Mouse (Mus musculus) MEL (cell line): Measurements from ENCODE around the gene Spata31d1a.

Source experiments
- CTCF ChIP-seq, 3 experiments: IDR thresholded peaks in 2 of 3; conservative IDR thresholded peaks in 1 of 3; 2 replicates each; pipeline ENCODE4 v1.5.1; 2011 to 2012; ENCODE audit warnings: low read length in 3 of 3, low read depth in 2 of 3, mild to moderate bottlenecking in 2 of 3, improper control_type of control experiment in 1 of 3, inconsistent platforms in 1 of 3, mixed read lengths in 1 of 3, moderate library complexity in 1 of 3; ENCODE audit not compliant: control insufficient read depth in 1 of 3, insufficient read depth in 1 of 3, poor library complexity in 1 of 3, severe bottlenecking in 1 of 3
- E2F4 ChIP-seq: IDR thresholded peaks from 2 replicates; pipeline ENCODE4 v1.6.1; 2011; ENCODE audit warnings: low read depth, low read length, improper control_type of control experiment, borderline replicate concordance
- EP300 ChIP-seq, 2 experiments: IDR thresholded peaks; 2 replicates each; pipeline ENCODE4 v1.6.1; 2011; ENCODE audit warnings: improper control_type of control experiment in 2 of 2, low read length in 2 of 2, low read depth in 1 of 2, mild to moderate bottlenecking in 1 of 2
- GATA1 ChIP-seq: IDR thresholded peaks from 2 replicates; pipeline ENCODE4 v1.6.1; 2011; ENCODE audit warnings: low read depth, low read length, improper control_type of control experiment
- HCFC1 ChIP-seq: IDR thresholded peaks from 2 replicates; pipeline ENCODE4 v1.6.1; 2012; ENCODE audit warnings: low read depth, mild to moderate bottlenecking, inconsistent platforms, low read length, improper control_type of control experiment, moderate library complexity
- KAT2A ChIP-seq: conservative IDR thresholded peaks from 2 replicates; pipeline ENCODE4 v1.6.1; 2012; ENCODE audit warnings: low read depth, low read length, improper control_type of control experiment, inconsistent platforms
- NRF1 ChIP-seq: IDR thresholded peaks from 2 replicates; pipeline ENCODE4 v1.6.1; 2014; ENCODE audit warnings: low read depth, mild to moderate bottlenecking, inconsistent platforms, low read length, improper control_type of control experiment, moderate library complexity; ENCODE audit not compliant: poor library complexity, insufficient read depth, severe bottlenecking
- POLR2A ChIP-seq, 2 experiments: IDR thresholded peaks; 2 replicates each; pipeline ENCODE4 v1.6.1; 2011 to 2012; ENCODE audit warnings: low read length in 2 of 2, mild to moderate bottlenecking in 2 of 2, control low read depth in 1 of 2, improper control_type of control experiment in 1 of 2, low read depth in 1 of 2, moderate library complexity in 1 of 2; ENCODE audit not compliant: control insufficient read depth in 1 of 2, insufficient read depth in 1 of 2, poor library complexity in 1 of 2
- POLR2AphosphoS2 ChIP-seq: IDR thresholded peaks from 2 replicates; pipeline ENCODE4 v1.6.1; 2011; ENCODE audit warnings: low read length, improper control_type of control experiment
- USF1 ChIP-seq: IDR thresholded peaks from 2 replicates; pipeline ENCODE4 v1.6.1; 2014; ENCODE audit warnings: low read depth, mild to moderate bottlenecking, inconsistent platforms, low read length, improper control_type of control experiment, moderate library complexity
- ZC3H11A ChIP-seq: IDR thresholded peaks from 2 replicates; pipeline ENCODE4 v1.6.1; 2012; ENCODE audit warnings: low read depth, mild to moderate bottlenecking, inconsistent platforms, low read length, improper control_type of control experiment
- ZMIZ1 ChIP-seq: IDR thresholded peaks from 2 replicates; pipeline ENCODE4 v1.6.1; 2012; ENCODE audit warnings: low read depth, mild to moderate bottlenecking, inconsistent platforms, low read length, improper control_type of control experiment, moderate library complexity
- ZNF384 ChIP-seq: IDR thresholded peaks from 2 replicates; pipeline ENCODE4 v1.6.1; 2012; ENCODE audit warnings: low read depth, mild to moderate bottlenecking, inconsistent platforms, low read length, improper control_type of control experiment

DNA sequence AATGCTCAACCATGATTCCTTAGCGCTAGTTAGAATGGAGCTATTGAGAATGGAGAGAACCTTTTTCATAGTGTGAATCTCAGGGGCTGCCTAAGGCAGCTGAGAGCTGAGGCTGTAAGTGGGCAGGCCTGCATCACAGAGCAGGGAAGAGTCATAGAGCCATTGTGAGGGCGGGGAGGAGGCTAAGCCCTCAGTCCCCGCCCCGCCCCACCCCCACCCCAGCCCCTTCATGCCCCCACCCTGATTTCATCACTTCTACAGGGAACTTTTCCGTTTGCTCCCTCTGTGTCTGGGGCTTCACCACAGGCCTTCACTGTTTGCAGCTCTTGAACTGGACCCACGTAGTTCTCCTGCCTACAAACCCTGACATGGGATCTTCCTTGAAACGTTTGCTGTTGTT, 21.5 kb upstream of the Spata31d1a start, which contains the start of gene Spata31d1d:
- TF ChIP-seq EP300 (IDR thresholded peaks at IDR 0.05; ENCODE audit: low read depth in 1 of 2, low read length in 2 of 2) (no peak), CTCF (IDR thresholded peaks at IDR 0.05 in 2 of 3, conservative IDR thresholded peaks at IDR 0.05 in 1 of 3; ENCODE audit: control insufficient read depth in 1 of 3, insufficient read depth in 1 of 3, low read depth in 2 of 3, low read length in 3 of 3, poor library complexity in 1 of 3, severe bottlenecking in 1 of 3) (no peak), GATA1 (no peak), POLR2A (IDR thresholded peaks at IDR 0.05; ENCODE audit: control insufficient read depth in 1 of 2, insufficient read depth in 1 of 2, low read depth in 1 of 2, low read length in 2 of 2, poor library complexity in 1 of 2) (no peak), ZNF384 (no peak), USF1 (no peak), E2F4 (no peak), POLR2AphosphoS2 (no peak), ZC3H11A (no peak), NRF1 (no peak), KAT2A (no peak), HCFC1 (no peak), ZMIZ1 (no peak)
